Mouse (Mus musculus) hindbrain, embryonic 16.5 days (tissue): ENCODE results near the gene Cntrob. TPM values are rescaled to one million over a fixed set of nuclear protein-coding genes. Genes with fewer than 3 reads are reported as not detected.

Source experiments
- ATAC-seq: fragments of 200-750 bp; cut with Nextera tagmentation; 2 replicates; pipeline ENCODE4 v1.8.0; 2017; ENCODE audit warnings: moderate TSS enrichment, moderate library complexity
- H3K27ac ChIP-seq: fragments of 300-500 bp; sonication (generic); 2 replicates; pipeline ENCODE4 v1.5.1; 2014; ENCODE audit warnings: low read depth, mild to moderate bottlenecking, control low read depth, low read length, moderate library complexity
- H3K27me3 ChIP-seq: fragments of 300-500 bp; sonication (generic); replicated peaks from 2 replicates; pipeline ENCODE4 v1.6.1; 2014; ENCODE audit warnings: low read length; ENCODE audit not compliant: control insufficient read depth, insufficient read depth
- H3K36me3 ChIP-seq: fragments of 300-500 bp; sonication (generic); 2 replicates; pipeline ENCODE4 v1.6.1; 2014; ENCODE audit warnings: mild to moderate bottlenecking, low read length, moderate library complexity, mixed read lengths; ENCODE audit not compliant: control insufficient read depth, insufficient read depth
- H3K4me1 ChIP-seq: fragments of 300-500 bp; sonication (generic); 2 replicates; pipeline ENCODE4 v1.6.1; 2014; ENCODE audit warnings: low read depth, low read length; ENCODE audit not compliant: control insufficient read depth, insufficient read depth
- H3K4me2 ChIP-seq: fragments of 300-500 bp; sonication (generic); 2 replicates; pipeline ENCODE4 v1.6.1; 2014; ENCODE audit warnings: mild to moderate bottlenecking, low read length, control low read depth, moderate library complexity
- H3K4me3 ChIP-seq: fragments of 300-500 bp; sonication (generic); 2 replicates; pipeline ENCODE4 v1.5.1; 2014; ENCODE audit warnings: mild to moderate bottlenecking, low read length, control low read depth, moderate library complexity
- H3K9ac ChIP-seq: fragments of 300-500 bp; sonication (generic); 2 replicates; pipeline ENCODE4 v1.6.1; 2014; ENCODE audit warnings: low read depth, mild to moderate bottlenecking, control low read depth, low read length, moderate library complexity
- H3K9me3 ChIP-seq: fragments of 300-500 bp; sonication (generic); 2 replicates; pipeline ENCODE4 v1.6.1; 2014; ENCODE audit warnings: mild to moderate bottlenecking, low read length, moderate library complexity; ENCODE audit not compliant: control insufficient read depth
- WGBS: fragments of 180-500 bp; shearing (Covaris S2); extraction: QIAGEN DNeasy Blood & Tissue Kit; methylation state at CpG from one replicate; pipeline ENCODE4 v1.1.7; 2014; 5-methylcytosine and 5-hydroxymethylcytosine counted together
- polyA plus RNA-seq: library from polyadenylated mRNA; unstranded; fragments of >200 nt; fragmentation: Nextera tagmentation; extraction: Ambion mirVana; gene quantifications from 2 replicates; pipeline ENCODE4 v1.2.1, GENCODE M21; 2015

Cntrob gene
- 15.5 and 16.4 TPM in 2 replicates for polyA plus RNA-seq

- Histone ChIP-seq H3K9me3 (no peaks in the 10 kb centered on the region), H3K9ac (peak within 1 kb of the TSS; percentile 81), H3K4me3 (peak within 1 kb of the TSS; percentile 63), H3K36me3 (0 out of 2 replicates have a peak, but pooled peaks cover 2% of the 10 kb centered on the region), H3K27me3 (no peaks in the 10 kb centered on the region), H3K4me1 (peaks cover 37% of the 10 kb centered on the region), H3K27ac (peak within 1 kb of the TSS; percentile 89), H3K4me2 (peak within 1 kb of the TSS; percentile 94)
- WGBS = under 1% methylated on average over 30 of the region's 30 CpGs
- peak; percentile 97 for ATAC-seq
Measured at GRCm38 (mm10) chr11:69323667-69324111, at the start of gene Cntrob, which contains the start of gene Trappc1. TSS of gene Cntrob (minus strand) at chr11:69323775. TSS of gene Trappc1 (plus strand) at chr11:69323980.

- 64% methylated on average over 3 of the region's 3 CpGs for WGBS
- Histone ChIP-seq H3K9ac (no peak overlapping the region), H3K36me3 (no peaks in the 10 kb centered on the region), H3K9me3 (no peaks in the 10 kb centered on the region), H3K27ac (peak overlapping the region; percentile 75; the same call in 1 of the 2 replicates), H3K27me3 (no peaks in the 10 kb centered on the region), H3K4me3 (no peak overlapping the region), H3K4me1 (peaks cover 26% of the 10 kb centered on the region), H3K4me2 (peak overlapping the region; percentile 32; the same call in 1 of the 2 replicates)
- ATAC-seq = no peak
Measured at GRCm38 (mm10) chr11:69372780-69373170, 49.2 kb upstream of the Cntrob start.

GRCm38 (mm10) chr11:69372056-69372779, 48.6 kb upstream of the Cntrob start:
- peak; percentile 28; the same call in 1 of the 2 replicates for ATAC-seq
- H3K9me3 ChIP-seq = no peaks in the 10 kb centered on the region
- 29% methylated on average over 12 of the region's 12 CpGs for WGBS
- H3K36me3 ChIP-seq = no peaks in the 10 kb centered on the region
- H3K27me3 ChIP-seq = no peaks in the 10 kb centered on the region
- peak overlapping the region; percentile 45 for H3K4me2 ChIP-seq
- H3K4me1 ChIP-seq = peaks cover 28% of the 10 kb centered on the region
- H3K4me3 ChIP-seq = no peak overlapping the region; the same call in 1 of the 2 replicates
- peak overlapping the region; percentile 31; the same call in 1 of the 2 replicates for H3K9ac ChIP-seq
- peak overlapping the region; percentile 75 for H3K27ac ChIP-seq

GRCm38 (mm10) chr11:69371601-69372000, 48.0 kb upstream of the Cntrob start:
- WGBS = 24% methylated on average over 12 of the region's 12 CpGs
- ATAC-seq = 0 out of 2 replicates have a peak, but pooled peaks have one; percentile 13
- Histone ChIP-seq H3K27ac (peak overlapping the region; percentile 75), H3K4me3 (no peak overlapping the region; the same call in 1 of the 2 replicates), H3K9me3 (no peaks in the 10 kb centered on the region), H3K9ac (peak overlapping the region; percentile 31; the same call in 1 of the 2 replicates), H3K36me3 (no peaks in the 10 kb centered on the region), H3K4me2 (peak overlapping the region; percentile 45), H3K27me3 (no peaks in the 10 kb centered on the region), H3K4me1 (peaks cover 28% of the 10 kb centered on the region)

GRCm38 (mm10) chr11:69370817-69371215, 47.2 kb upstream of the Cntrob start:
- H3K9me3 ChIP-seq = no peaks in the 10 kb centered on the region
- no peaks in the 10 kb centered on the region for H3K27me3 ChIP-seq
- peak overlapping the region; percentile 45 for H3K4me2 ChIP-seq
- 11% methylated on average over 9 of the region's 9 CpGs for WGBS
- peaks cover 32% of the 10 kb centered on the region for H3K4me1 ChIP-seq
- H3K36me3 ChIP-seq = no peaks in the 10 kb centered on the region
- peak overlapping the region; percentile 22; the same call in 1 of the 2 replicates for H3K9ac ChIP-seq
- no peak for ATAC-seq
- peak overlapping the region; percentile 75 for H3K27ac ChIP-seq
- H3K4me3 ChIP-seq = peak overlapping the region; percentile 9; the same call in 1 of the 2 replicates

GRCm38 (mm10) chr11:69369990-69370816, 46.6 kb upstream of the Cntrob start:
- Histone ChIP-seq H3K4me1 (peaks cover 38% of the 10 kb centered on the region), H3K9ac (peak overlapping the region; percentile 100; the same call in 1 of the 2 replicates), H3K4me2 (peak overlapping the region; percentile 91), H3K4me3 (peak overlapping the region; percentile 91), H3K36me3 (no peaks in the 10 kb centered on the region), H3K27ac (peak overlapping the region; percentile 100), H3K9me3 (no peaks in the 10 kb centered on the region), H3K27me3 (no peaks in the 10 kb centered on the region)
- no peak for ATAC-seq
- 18% methylated on average over 2 of the region's 2 CpGs for WGBS

- whole genome bisulfite sequencing = 2% methylated on average over 19 of the region's 34 CpGs
- H3K4me1 ChIP-seq = peaks cover 46% of the 10 kb centered on the region
- no peak for ATAC-seq
Measured at GRCm38 (mm10) chr11:69369215-69369989, 45.8 kb upstream of the Cntrob start, which contains the start of gene Chd3. TSS of gene Chd3 (minus strand) at chr11:69369406.

More at GRCm38 (mm10) chr11:69369215-69369989, 45.8 kb upstream of the Cntrob start, which contains the start of gene Chd3:
- Histone ChIP-seq H3K9ac (peak within 1 kb of the TSS; percentile 100), H3K9me3 (no peaks in the 10 kb centered on the region), H3K36me3 (no peaks in the 10 kb centered on the region), H3K4me3 (peak within 1 kb of the TSS; percentile 91), H3K27me3 (no peaks in the 10 kb centered on the region), H3K4me2 (peak within 1 kb of the TSS; percentile 91), H3K27ac (peak within 1 kb of the TSS; percentile 100)
